8 mouse cellular contexts compared by ENCODE assay signal in the genomic region with DNA sequence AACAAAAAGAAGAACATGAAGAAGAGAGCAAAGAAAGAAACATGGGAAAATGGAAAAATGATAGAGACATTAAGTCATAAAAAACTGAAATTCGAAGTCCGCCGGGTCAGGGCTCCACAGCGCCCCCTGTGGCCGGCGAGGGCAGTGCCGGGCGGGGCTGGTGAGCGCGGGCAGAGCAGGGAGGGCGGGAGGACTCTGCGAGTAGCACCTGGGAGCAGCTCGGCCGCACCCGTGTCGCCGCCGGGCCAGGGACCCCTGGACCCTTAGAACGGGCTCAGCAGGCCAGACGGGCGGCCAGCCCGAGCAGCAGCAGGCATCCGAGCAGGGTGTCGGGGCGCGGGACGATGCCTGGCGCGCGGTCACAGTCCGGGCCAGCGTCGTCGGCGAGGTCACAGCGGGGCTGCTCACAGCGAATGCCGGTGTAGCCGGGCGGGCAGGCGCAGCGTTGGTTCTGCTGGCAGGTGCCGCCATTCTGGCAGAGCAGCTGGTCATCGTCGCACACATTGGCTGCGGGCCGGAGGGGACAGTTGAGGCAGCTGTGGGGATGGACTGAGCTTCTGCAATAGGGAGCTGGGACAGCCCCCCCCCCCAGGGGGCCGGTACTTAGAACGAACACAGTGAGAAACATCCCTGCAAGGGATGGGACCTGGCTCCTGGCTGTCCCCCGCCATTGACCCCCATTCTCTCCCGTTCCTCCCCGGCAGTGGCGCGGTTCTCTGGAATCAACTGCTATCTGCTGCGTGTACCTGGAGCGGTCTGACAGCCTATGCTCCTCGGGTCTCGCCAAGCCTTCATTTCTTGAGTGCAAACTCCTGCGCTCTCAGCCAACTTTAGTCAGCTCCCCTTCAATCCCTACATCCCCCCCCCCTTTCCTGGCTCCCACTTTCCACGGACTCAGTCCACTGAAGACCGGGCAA. TPM values are rescaled to one million over a fixed set of nuclear protein-coding genes. Genes with fewer than 3 reads are reported as not detected.
A peak's percentile ranks its signal among the peaks of the same experiment; 100 is the strongest.
DNase-seq lines count a peak whose midpoint lies in the region; ATAC-seq and TF ChIP-seq lines count a peak whose summit lies in the region.

No protein-coding gene starts in this region.

- peak; percentile 48; the same call in 1 of the 2 replicates for ATAC-seq in heart, postnatal 0 days (ENCODE audit: insufficient read depth, low read depth)
- peak; percentile 28; the same call in 1 of the 2 replicates for ATAC-seq in neutrophil, adult 5-6 weeks (ENCODE audit: extremely low read depth, insufficient number of reproducible peaks, low FRiP score, poor library complexity, severe bottlenecking)

- TF ChIP-seq CTCF in heart, postnatal 0 days (IDR thresholded peaks at IDR 0.05; ENCODE audit: low read depth): peak; percentile 75
- peak; percentile 96 for TF ChIP-seq CTCF in thymus, adult 2 months (IDR thresholded peaks at IDR 0.05; ENCODE audit: borderline replicate concordance, control insufficient read depth, extremely low read depth, insufficient read depth, low read length, poor library complexity)

- DNase-seq in CD8-positive naive resting alpha-beta T cell, adult 2 months (ENCODE audit: low read depth in 2 of 2, low spot score in 2 of 2): peak; percentile 78 to 85
- peak; percentile 41 for DNase-seq in heart, postnatal 0 days (ENCODE audit: low spot score)
- DNase-seq in kidney, postnatal 36 days: peak; percentile 65 to 88
- peak; percentile 62 to 72 for DNase-seq in lung, adult 18-20 months
- peak; percentile 87 for DNase-seq in thymus, adult 2 months

- peaks cover 48% of the 10 kb centered on the region for H3K27me3 ChIP-seq in erythroblast, embryonic 14.5 days (ENCODE audit: control insufficient read depth)
- H3K27me3 ChIP-seq in heart, postnatal 0 days (ENCODE audit: control insufficient read depth, insufficient read depth, low read length): peaks cover 40% of the 10 kb centered on the region
- H3K27me3 ChIP-seq in thymus, adult 2 months (ENCODE audit: control insufficient read depth, insufficient read depth, low read length): no peaks in the 10 kb centered on the region; the same call in 1 of the 2 replicates

- H3K9me3 ChIP-seq in erythroblast, embryonic 14.5 days (ENCODE audit: control insufficient read depth, low read length): no peaks in the 10 kb centered on the region
- no peaks in the 10 kb centered on the region for H3K9me3 ChIP-seq in heart, postnatal 0 days (replicated peaks; ENCODE audit: control insufficient read depth, low read length)

- peak overlapping the region; percentile 44 for H3K4me3 ChIP-seq in brown adipose tissue, adult 24 weeks (ENCODE audit: insufficient read depth, low read depth, low read length)
- H3K4me3 ChIP-seq in erythroblast, embryonic 14.5 days (replicated peaks): peak overlapping the region; percentile 50
- peak overlapping the region; percentile 42 for H3K4me3 ChIP-seq in heart, postnatal 0 days (ENCODE audit: low read depth, low read length)
- peak overlapping the region; percentile 52 for H3K4me3 ChIP-seq in thymus, adult 2 months (ENCODE audit: control insufficient read depth, insufficient read depth, low read length)

- TF ChIP-seq POLR2A in thymus, adult 2 months (IDR thresholded peaks at IDR 0.05; ENCODE audit: control insufficient read depth, extremely low read depth, insufficient read depth, low read length, poor library complexity): no peak

- no peaks in the 10 kb centered on the region for H3K36me3 ChIP-seq in erythroblast, embryonic 14.5 days (ENCODE audit: control insufficient read depth)
- no peaks in the 10 kb centered on the region for H3K36me3 ChIP-seq in heart, postnatal 0 days (replicated peaks; ENCODE audit: control insufficient read depth, insufficient read depth, low read length)
- H3K36me3 ChIP-seq in thymus, adult 2 months (ENCODE audit: control insufficient read depth, insufficient read depth, low read length): no peaks in the 10 kb centered on the region

- H3K27ac ChIP-seq in brown adipose tissue, adult 24 weeks (replicated peaks; ENCODE audit: low read depth, low read length): no peak overlapping the region
- no peak overlapping the region for H3K27ac ChIP-seq in heart, postnatal 0 days (ENCODE audit: low read depth)
- no peak overlapping the region for H3K27ac ChIP-seq in thymus, adult 2 months (ENCODE audit: control insufficient read depth, insufficient read depth, low read length)

- H3K4me1 ChIP-seq in brown adipose tissue, adult 24 weeks (ENCODE audit: control insufficient read depth, insufficient read depth, insufficient read length, low read length): peaks cover 4% of the 10 kb centered on the region; the same call in 1 of the 2 replicates
- H3K4me1 ChIP-seq in erythroblast, embryonic 14.5 days (ENCODE audit: control insufficient read depth): peaks cover 8% of the 10 kb centered on the region
- H3K4me1 ChIP-seq in heart, postnatal 0 days (ENCODE audit: control insufficient read depth, insufficient read depth): peaks cover 9% of the 10 kb centered on the region
- H3K4me1 ChIP-seq in thymus, adult 2 months (replicated peaks; ENCODE audit: control insufficient read depth, insufficient read depth, low read length): peaks cover 8% of the 10 kb centered on the region

- 2% methylated on average over 61 of the region's 61 CpGs for WGBS in heart, postnatal 0 days
- 6% methylated on average over 60 of the region's 61 CpGs for WGBS in thymus, adult 2 months

- TF ChIP-seq EP300 in heart, postnatal 0 days (IDR thresholded peaks at IDR 0.05; ENCODE audit: low read depth): no peak

- H3K9ac ChIP-seq in heart, postnatal 0 days (replicated peaks; ENCODE audit: low read depth, low read length): no peak overlapping the region

- peak overlapping the region; percentile 84 for H3K4me2 ChIP-seq in heart, postnatal 0 days (ENCODE audit: low read depth, low read length)

RNA-seq across cellular contexts. Expression of a gene that starts 58.0 kb away (rescaled TPM):
- polyA plus RNA-seq in brown adipose tissue, adult 24 weeks (2012; ENCODE audit: insufficient read depth, insufficient read length, missing spikeins): 5.6 and 10.0 TPM in 2 replicates
- polyA plus RNA-seq in erythroblast, embryonic 14.5 days (2012): 0.03 TPM in 1 of 2 replicates, not detected in the other
- 0.73 TPM in 1 of 2 replicates, not detected in the other for total RNA-seq in heart, postnatal 0 days (2014; rRNA removed; ENCODE audit: low replicate concordance)
- polyA plus RNA-seq in heart, postnatal 0 days (2015; fragmentation: Nextera tagmentation; extraction: Ambion mirVana): 0.12 and 0.29 TPM in 2 replicates
- total RNA-seq in neutrophil, adult 5-6 weeks (2017): 18.9 and 40.1 TPM in 2 replicates
- 26.0 and 29.7 TPM in 2 replicates for polyA plus RNA-seq in thymus, adult 2 months (2012; rRNA removed)
